Mouse (Mus musculus): ENCODE data around the gene Gm49336. TPM values are rescaled to one million over a fixed set of nuclear protein-coding genes. Genes with fewer than 3 reads are reported as not detected.
A peak's percentile ranks its signal among the peaks of the same experiment; 100 is the strongest.

Gm49336 gene
- total RNA-seq, 2 experiments from 2014 or later = 90.9 to 93.1 TPM

- peak in 1 of 2 experiments; percentile 35 for DNase-seq (ENCODE audit: low spot score in 2 of 2)
- intact Hi-C loops (cut with DNase I) = loop anchor here (5.0 kb wide), 1 partner anchor 125 kb away; no protein-coding TSS in a partner anchor
Measured at GRCm38 (mm10) chr14:60252004-60253000, 995 bp upstream of the Gm49336 start.

DNA sequence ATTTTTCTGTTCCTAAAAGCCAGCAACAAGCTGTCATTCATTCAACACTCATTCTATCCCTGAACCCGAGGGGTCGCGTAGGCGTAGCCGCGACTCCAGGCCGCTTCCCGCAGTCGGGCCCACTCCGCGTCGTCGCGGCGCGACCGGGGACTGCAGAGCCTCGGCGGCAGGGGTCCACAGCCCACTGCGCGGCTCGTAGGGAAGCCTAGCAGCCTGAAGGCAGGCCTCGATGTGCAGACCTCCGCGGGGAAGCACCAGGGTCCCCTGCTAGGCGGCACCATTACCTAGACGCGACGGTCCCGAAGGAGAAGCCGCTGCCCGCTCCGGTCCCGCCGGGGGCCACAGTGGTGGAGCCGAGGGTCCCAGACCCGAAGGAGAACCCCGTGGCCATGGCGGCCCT is 428 bp downstream of the Gm49336 start:
- peak; percentile 47 to 48 for DNase-seq (ENCODE audit: low spot score in 2 of 2)

DNA sequence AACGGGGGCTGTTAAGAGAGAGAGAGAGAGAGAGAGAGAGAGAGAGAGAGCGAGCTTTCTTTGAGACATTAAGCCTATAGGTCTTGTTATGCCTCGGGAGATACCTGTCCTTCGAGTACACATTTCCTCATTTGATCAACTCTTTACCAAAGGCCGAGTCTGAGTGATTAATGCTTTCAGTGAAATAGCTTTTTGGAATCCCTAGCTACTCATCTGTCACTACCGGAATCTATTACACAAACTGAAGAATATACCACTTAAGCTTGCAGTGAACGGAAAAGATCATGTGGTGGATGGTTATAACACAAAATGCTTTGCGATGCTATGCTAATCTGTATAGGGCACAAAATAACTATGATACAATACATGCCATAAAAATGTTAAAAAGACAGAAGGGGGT is 941 bp downstream of the Gm49336 start:
- intact Hi-C loops (cut with DNase I) = loop anchor here (5.0 kb wide), 1 partner anchor 127 kb away; no protein-coding TSS in a partner anchor
- DNase-seq (ENCODE audit: low spot score in 2 of 2) = no peak

More for the DNA sequence above, 428 bp downstream of the Gm49336 start:
- intact Hi-C loops (cut with DNase I) = loop anchor here (5.0 kb wide), 1 partner anchor 126 kb away; no protein-coding TSS in a partner anchor

DNA sequence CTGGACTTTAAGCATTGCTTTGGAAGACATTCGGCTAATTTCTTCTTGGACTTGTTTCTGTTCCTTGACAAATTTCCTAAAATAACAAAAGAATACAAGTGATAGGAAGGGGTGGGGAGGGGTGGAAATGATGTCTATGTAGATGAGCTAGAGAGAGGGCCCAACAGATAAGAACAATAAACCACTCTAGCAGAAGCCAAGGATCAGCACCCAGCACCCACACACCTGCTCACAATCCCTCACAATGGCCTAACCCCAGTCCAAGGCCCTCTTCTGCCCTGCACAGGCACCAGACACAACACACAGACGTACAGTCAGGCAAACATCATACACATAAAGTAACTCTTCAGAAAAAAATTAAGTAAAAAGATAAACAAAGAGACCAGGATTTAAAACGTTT is 12.8 kb downstream of the Gm49336 start:
- intact Hi-C loops (cut with DNase I) = no loop called here
- DNase-seq (ENCODE audit: low spot score in 2 of 2) = no peak

DNA sequence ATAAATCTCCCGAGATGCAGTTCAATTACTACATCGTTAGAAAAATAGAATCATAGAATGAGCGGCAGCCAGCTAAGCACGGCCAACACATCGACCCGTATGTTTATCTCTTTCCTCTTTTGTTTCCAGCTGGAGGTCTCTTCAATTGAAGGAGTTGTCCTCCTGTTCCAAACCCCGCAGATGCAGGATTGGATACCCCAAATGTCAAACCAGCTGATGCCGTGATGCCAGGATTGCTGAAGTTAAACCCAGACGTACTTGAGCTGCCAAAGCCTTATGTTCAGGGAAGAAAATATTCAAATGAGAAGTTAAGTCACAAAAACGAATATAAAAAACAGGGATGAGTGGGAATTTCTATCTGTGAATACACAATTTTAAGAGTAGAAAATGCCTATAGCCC is 31.4 kb downstream of the Gm49336 start:
- DNase-seq (ENCODE audit: low spot score in 2 of 2) = peak in 1 of 2 experiments; percentile 16

DNA sequence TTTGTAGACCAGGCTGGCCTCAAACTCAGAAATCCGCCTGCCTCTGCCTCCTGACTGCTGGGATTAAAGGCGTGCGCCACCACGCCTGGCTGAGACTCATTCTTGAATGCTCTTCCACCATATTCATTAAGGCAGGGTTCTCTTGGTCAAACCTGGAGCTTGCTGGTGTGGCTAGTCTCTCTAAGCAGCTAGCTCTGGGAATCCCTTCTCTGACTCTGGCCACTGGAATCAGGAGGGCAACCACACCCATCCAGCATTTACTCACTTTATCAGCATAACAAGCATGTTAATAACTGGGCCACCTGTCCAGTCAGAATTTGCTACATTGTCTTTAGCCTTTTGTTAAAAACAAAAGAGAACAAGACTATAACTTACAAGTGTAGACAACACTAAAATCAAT is 33.7 kb downstream of the Gm49336 start:
- no peak for DNase-seq (ENCODE audit: low spot score in 2 of 2)
- intact Hi-C loops (cut with DNase I) = no loop called here

More for the DNA sequence above, 31.4 kb downstream of the Gm49336 start:
- intact Hi-C loops (cut with DNase I) = no loop called here

GRCm38 (mm10) chr14:60216125-60216524 is 35.2 kb downstream of the Gm49336 start:
- intact Hi-C loops (cut with DNase I) = no loop called here
- DNase-seq (ENCODE audit: low spot score in 2 of 2) = no peak

DNA sequence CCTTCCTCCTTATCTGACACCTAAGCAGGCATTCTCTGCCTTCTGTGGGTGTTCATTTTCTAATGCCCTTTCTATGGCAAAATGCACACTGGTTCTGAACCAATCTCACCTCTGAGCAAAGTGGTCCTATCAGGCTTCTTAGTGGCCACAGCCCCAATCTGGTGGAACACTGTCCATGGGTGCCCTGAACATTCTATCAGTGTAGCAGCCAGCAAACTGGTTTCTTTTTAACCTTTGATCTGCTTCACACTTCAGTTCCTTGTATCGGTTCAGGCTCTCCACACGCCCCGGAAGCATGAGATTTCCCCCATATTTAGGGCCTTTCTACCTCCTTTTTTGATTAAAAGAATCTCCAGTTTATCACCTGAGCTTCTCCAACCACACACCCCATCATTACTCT is 36.3 kb downstream of the Gm49336 start:
- no peak for DNase-seq (ENCODE audit: low spot score in 2 of 2)
- intact Hi-C loops (cut with DNase I) = no loop called here

- intact Hi-C loops (cut with DNase I) = no loop called here
Measured at GRCm38 (mm10) chr14:60214040-60214439, 37.3 kb downstream of the Gm49336 start.

DNA sequence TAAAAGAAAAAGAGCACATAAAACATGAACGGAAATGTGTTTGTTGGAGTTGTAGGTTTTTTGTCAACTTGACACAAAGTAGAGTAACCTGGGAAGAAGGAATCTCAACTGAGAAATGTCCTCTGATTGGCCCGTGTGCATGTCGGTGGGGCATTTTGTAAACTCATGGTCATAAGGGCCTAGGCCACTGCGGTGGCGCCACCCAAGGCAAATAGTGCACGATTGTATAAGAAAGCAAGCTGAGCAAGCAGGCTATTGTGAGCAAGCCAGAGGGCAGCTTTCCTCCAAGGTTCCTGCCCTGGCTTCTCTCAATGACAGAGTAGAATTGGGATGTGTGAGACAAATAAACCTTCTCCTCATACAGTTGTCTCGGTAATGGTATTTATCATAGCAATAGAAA is 42.1 kb downstream of the Gm49336 start:
- no peak for DNase-seq (ENCODE audit: low spot score in 2 of 2)
- intact Hi-C loops (cut with DNase I) = no loop called here

More at GRCm38 (mm10) chr14:60214040-60214439, 37.3 kb downstream of the Gm49336 start:
- no peak for DNase-seq (ENCODE audit: low spot score in 2 of 2)

DNA sequence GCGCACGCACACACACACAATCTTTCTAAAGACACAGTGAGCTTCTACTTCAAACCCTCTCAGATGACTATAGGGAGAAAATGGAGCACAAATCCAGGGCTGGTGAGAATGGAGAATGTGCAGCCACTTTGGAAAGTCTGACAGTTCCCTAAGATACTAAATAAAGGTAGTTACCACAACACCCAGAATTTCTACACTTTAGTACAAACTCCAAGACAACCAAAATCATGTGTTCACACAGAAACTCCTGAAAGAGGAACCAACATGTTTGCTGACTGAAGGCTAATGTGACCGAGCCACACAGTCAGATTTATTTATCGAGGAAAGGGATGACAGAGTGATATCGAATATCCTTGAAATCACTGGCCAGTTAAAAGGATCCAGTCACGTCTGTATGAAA is 46.3 kb downstream of the Gm49336 start:
- no peak for DNase-seq (ENCODE audit: low spot score in 2 of 2)
- intact Hi-C loops (cut with DNase I) = no loop called here

- intact Hi-C loops (cut with DNase I) = no loop called here
- peak; percentile 27 to 75 for DNase-seq (ENCODE audit: low spot score in 2 of 2)
Measured at GRCm38 (mm10) chr14:60196884-60197283, 54.4 kb downstream of the Gm49336 start, which contains the start of gene Atp8a2. Gene Atp8a2, minus strand, starts transcription at chr14:60197179.

- DNase-seq (ENCODE audit: low spot score in 2 of 2) = peak in 1 of 2 experiments; percentile 25
- intact Hi-C loops (cut with DNase I) = no loop called here
Measured at GRCm38 (mm10) chr14:60195999-60196398, 55.3 kb downstream of the Gm49336 start.

DNA sequence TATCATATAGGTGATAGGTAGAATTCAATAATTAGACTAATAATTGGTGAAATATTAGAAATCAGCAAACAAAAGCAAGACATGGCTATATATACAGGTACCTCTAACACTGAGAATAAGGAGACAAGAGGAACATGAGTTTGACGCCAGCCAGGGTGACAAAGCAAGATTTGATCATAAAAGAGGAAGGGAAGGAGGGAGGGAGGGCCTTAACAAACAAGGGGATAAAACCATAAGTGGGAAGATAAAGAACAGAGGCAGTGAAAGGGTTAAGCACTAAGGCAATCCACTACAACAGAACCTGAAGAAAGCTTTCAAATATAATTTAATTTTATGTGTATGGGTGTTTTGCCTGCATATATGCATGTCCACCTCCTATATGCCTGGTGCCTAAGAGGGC is 56.7 kb downstream of the Gm49336 start:
- intact Hi-C loops (cut with DNase I) = no loop called here
- DNase-seq (ENCODE audit: low spot score in 2 of 2) = no peak

DNA sequence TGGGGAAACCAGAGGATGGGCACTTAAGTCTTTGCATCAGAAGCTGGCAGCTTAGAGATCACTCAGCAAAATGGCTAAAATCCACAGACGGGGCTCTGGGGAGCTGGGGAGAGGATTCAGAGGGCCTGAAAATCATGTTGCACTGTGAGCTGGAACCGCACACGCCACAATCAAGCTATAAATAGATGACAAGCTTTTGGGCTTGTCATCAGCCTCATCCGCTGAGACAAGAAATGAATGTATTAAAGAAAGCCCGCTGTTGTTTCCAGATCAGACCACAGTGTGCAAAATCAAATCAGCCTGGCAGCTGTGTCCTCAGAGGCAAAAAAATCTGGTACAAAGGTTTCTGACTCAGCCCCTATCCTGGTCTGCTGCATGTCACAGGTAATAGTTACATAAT is 61.5 kb downstream of the Gm49336 start:
- intact Hi-C loops (cut with DNase I) = no loop called here
- DNase-seq (ENCODE audit: low spot score in 2 of 2) = peak in 1 of 2 experiments; percentile 9

GRCm38 (mm10) chr14:60188201-60188825 is 63.0 kb downstream of the Gm49336 start:
- DNase-seq (ENCODE audit: low spot score in 2 of 2) = peak; percentile 26 to 28
- intact Hi-C loops (cut with DNase I) = no loop called here

DNA sequence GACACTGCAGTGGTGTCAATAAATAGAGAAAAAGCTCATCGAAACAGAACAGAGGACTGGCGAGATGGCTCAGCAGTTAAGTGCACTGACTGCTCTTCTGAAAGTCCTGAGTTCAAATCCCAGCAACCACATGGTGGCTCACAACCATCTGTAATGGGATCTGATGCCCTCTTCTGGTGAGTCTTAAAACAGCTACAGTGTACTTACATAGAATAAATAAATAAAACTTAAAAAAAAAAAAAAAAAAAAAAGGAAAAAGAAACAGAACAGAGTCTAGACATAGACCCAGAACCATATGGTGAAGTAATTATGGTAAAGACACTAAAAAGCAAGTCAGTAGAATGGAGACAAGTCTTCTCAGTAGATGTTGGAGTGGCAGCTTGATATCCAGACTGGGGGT is 70.0 kb downstream of the Gm49336 start:
- peak in 1 of 2 experiments; percentile 22 for DNase-seq (ENCODE audit: low spot score in 2 of 2)
- intact Hi-C loops (cut with DNase I) = loop anchor here (5.0 kb wide), 1 partner anchor 154 kb away; no protein-coding TSS in a partner anchor

DNA sequence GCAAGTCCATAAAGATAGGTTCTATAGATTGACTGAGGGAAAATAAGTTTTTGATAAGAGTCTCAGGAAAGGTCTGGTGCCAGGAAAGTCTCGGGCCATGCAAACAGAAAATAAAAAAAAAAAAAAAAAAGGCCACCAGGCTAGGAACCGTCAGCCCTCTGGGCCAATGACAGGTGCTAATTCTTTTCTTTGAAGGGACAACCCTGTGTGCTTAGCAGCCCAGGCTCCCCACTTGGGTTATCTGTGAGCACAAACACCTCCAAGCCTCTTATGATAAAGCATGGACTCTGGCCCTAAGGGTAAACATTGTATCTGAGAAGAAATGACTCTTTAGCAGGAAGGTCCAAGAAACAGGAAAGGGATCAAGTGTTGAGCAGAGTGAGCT is 72.7 kb downstream of the Gm49336 start:
- intact Hi-C loops (cut with DNase I) = no loop called here
- DNase-seq (ENCODE audit: low spot score in 2 of 2) = no peak

DNA sequence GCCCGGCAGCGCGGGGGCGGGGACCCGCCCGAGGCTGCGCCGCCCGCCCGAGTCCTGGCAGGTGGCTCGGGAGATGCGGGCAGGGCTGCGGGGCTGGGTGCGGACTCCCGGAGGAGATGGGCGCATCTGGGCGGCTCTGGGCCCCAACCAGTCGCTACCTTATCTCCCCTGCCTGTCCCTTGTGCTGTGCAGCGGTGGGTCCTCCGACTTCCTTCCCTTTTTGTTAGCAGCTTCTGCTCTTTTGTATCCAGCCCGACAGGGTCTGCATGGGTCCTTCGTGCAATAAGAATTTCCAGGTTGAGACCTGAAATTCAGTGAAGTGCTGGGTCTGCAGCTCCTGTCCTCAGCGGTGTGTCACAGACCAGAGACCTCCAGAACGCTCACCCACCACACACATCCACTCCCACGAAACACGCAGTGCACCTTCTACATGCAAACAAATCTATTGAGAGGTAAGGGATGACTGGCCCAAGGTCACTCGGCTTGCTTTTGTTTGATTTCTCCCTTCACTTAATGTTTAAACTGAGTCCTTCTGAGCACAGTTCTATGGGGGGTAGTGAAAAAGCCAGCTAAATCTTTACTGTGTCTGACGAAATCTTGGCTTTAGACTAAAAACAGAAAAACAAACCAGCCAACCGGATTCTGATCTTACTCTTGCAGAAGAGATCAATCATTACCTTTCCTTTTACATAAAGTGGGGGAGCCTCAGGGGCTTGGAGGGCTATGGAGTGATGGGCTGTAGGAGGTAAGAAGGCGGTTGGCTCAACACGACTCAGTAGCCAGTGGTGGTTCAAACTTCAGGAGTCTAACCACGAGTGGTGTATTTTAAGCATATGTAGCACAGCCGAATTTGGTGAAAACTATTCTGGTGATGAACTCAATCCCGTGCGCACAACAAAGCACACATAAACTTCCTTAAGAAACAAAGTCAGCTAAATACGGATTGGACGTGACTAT is 73.4 kb downstream of the Gm49336 start:
- DNase-seq (ENCODE audit: low spot score in 2 of 2) = peak in 1 of 2 experiments; percentile 37
- intact Hi-C loops (cut with DNase I) = no loop called here

All from left cerebral cortex, postnatal 14 days (tissue).